Mouse (Mus musculus): ENCODE measurements around the gene Srp54a. TPM values are rescaled to one million over a fixed set of nuclear protein-coding genes. Genes with fewer than 3 reads are reported as not detected.
"Not testable (repeated sequence)": the region's sequence is repeated elsewhere in the genome, so short reads cannot be mapped to it uniquely, and the experiment has no call there.

Gene Srp54a
- polyA plus RNA-seq, 1 experiment from 2014 or later: 210 TPM

GRCm38 (mm10) chr12:55112616-55113015 lies 32.6 kb downstream of the Srp54a start:
- not testable (repeated sequence) for H3K27ac ChIP-seq; ATAC-seq (ENCODE audit: low FRiP score); H3K9ac ChIP-seq; H3K36me3 ChIP-seq (replicated peaks; ENCODE audit: control insufficient read depth, insufficient read depth); H3K27me3 ChIP-seq (ENCODE audit: control insufficient read depth, insufficient read depth, low read length); DNase-seq (ENCODE audit: low spot score); H3K4me3 ChIP-seq (replicated peaks; ENCODE audit: low read length); H3K4me2 ChIP-seq (replicated peaks); H3K4me1 ChIP-seq (replicated peaks; ENCODE audit: control insufficient read depth, insufficient read depth, low read length); H3K9me3 ChIP-seq (ENCODE audit: control insufficient read depth, low read length)
- no CpG with 5 or more reads among the region's 7 CpGs for WGBS

- H3K27ac ChIP-seq; H3K4me1 ChIP-seq (replicated peaks; ENCODE audit: control insufficient read depth, insufficient read depth, low read length); H3K9ac ChIP-seq; DNase-seq (ENCODE audit: low spot score); H3K4me3 ChIP-seq (replicated peaks; ENCODE audit: low read length); H3K4me2 ChIP-seq (replicated peaks); H3K9me3 ChIP-seq (ENCODE audit: control insufficient read depth, low read length); H3K36me3 ChIP-seq (replicated peaks; ENCODE audit: control insufficient read depth, insufficient read depth); H3K27me3 ChIP-seq (ENCODE audit: control insufficient read depth, insufficient read depth, low read length): not testable (repeated sequence)
- WGBS: no CpG with 5 or more reads among the region's 40 CpGs
- peak; percentile 98 for ATAC-seq (ENCODE audit: low FRiP score)
Observed at GRCm38 (mm10) chr12:55124242-55124641, 44.2 kb downstream of the Srp54a start, which contains the start of gene Fam177a. Gene Fam177a (plus strand): TSS chr12:55124469.

- not testable (repeated sequence) for H3K27me3 ChIP-seq (ENCODE audit: control insufficient read depth, insufficient read depth, low read length); H3K4me2 ChIP-seq (replicated peaks); H3K4me1 ChIP-seq (replicated peaks; ENCODE audit: control insufficient read depth, insufficient read depth, low read length); H3K9me3 ChIP-seq (ENCODE audit: control insufficient read depth, low read length); H3K36me3 ChIP-seq (replicated peaks; ENCODE audit: control insufficient read depth, insufficient read depth); H3K9ac ChIP-seq; H3K27ac ChIP-seq; H3K4me3 ChIP-seq (replicated peaks; ENCODE audit: low read length); DNase-seq (ENCODE audit: low spot score)
- peak; percentile 51 for ATAC-seq (ENCODE audit: low FRiP score)
- no CpG with 5 or more reads among the region's 18 CpGs for WGBS
Observed at GRCm38 (mm10) chr12:55124731-55125130, 44.7 kb downstream of the Srp54a start.

GRCm38 (mm10) chr12:55135540-55135939 lies 55.5 kb downstream of the Srp54a start:
- not testable (repeated sequence) for H3K36me3 ChIP-seq (replicated peaks; ENCODE audit: control insufficient read depth, insufficient read depth); H3K4me1 ChIP-seq (replicated peaks; ENCODE audit: control insufficient read depth, insufficient read depth, low read length); H3K4me2 ChIP-seq (replicated peaks); H3K9ac ChIP-seq; DNase-seq (ENCODE audit: low spot score); H3K27me3 ChIP-seq (ENCODE audit: control insufficient read depth, insufficient read depth, low read length); H3K27ac ChIP-seq; ATAC-seq (ENCODE audit: low FRiP score); H3K4me3 ChIP-seq (replicated peaks; ENCODE audit: low read length); H3K9me3 ChIP-seq (ENCODE audit: control insufficient read depth, low read length)
- WGBS: no CpG with 5 or more reads among the region's 6 CpGs

GRCm38 (mm10) chr12:55137859-55138258 lies 57.8 kb downstream of the Srp54a start:
- H3K27me3 ChIP-seq (ENCODE audit: control insufficient read depth, insufficient read depth, low read length); H3K9me3 ChIP-seq (ENCODE audit: control insufficient read depth, low read length); H3K9ac ChIP-seq; H3K4me3 ChIP-seq (replicated peaks; ENCODE audit: low read length); H3K27ac ChIP-seq; H3K4me2 ChIP-seq (replicated peaks); H3K36me3 ChIP-seq (replicated peaks; ENCODE audit: control insufficient read depth, insufficient read depth); DNase-seq (ENCODE audit: low spot score); ATAC-seq (ENCODE audit: low FRiP score); H3K4me1 ChIP-seq (replicated peaks; ENCODE audit: control insufficient read depth, insufficient read depth, low read length): not testable (repeated sequence)
- WGBS: no CpG with 5 or more reads among the region's 6 CpGs

- WGBS: no CpG with 5 or more reads among the region's 57 CpGs
- H3K9me3 ChIP-seq (ENCODE audit: control insufficient read depth, low read length); H3K4me2 ChIP-seq (replicated peaks); H3K9ac ChIP-seq; H3K4me1 ChIP-seq (replicated peaks; ENCODE audit: control insufficient read depth, insufficient read depth, low read length); DNase-seq (ENCODE audit: low spot score); H3K27ac ChIP-seq; H3K27me3 ChIP-seq (ENCODE audit: control insufficient read depth, insufficient read depth, low read length); H3K36me3 ChIP-seq (replicated peaks; ENCODE audit: control insufficient read depth, insufficient read depth): not testable (repeated sequence)
- 0 out of 2 replicates have a peak within 1 kb of the TSS, but pooled peaks have one; percentile 18 for H3K4me3 ChIP-seq (replicated peaks; ENCODE audit: low read length)
- peak; percentile 99 for ATAC-seq (ENCODE audit: low FRiP score)
Observed at GRCm38 (mm10) chr12:55154559-55155448, 74.7 kb downstream of the Srp54a start, which contains the start of gene Srp54b. Gene Srp54b (plus strand): TSS chr12:55155104.

- H3K9ac ChIP-seq; H3K9me3 ChIP-seq (ENCODE audit: control insufficient read depth, low read length); H3K27me3 ChIP-seq (ENCODE audit: control insufficient read depth, insufficient read depth, low read length); H3K27ac ChIP-seq; H3K4me2 ChIP-seq (replicated peaks); DNase-seq (ENCODE audit: low spot score); H3K36me3 ChIP-seq (replicated peaks; ENCODE audit: control insufficient read depth, insufficient read depth); H3K4me1 ChIP-seq (replicated peaks; ENCODE audit: control insufficient read depth, insufficient read depth, low read length): not testable (repeated sequence)
- WGBS: 1% methylated on average over 8 of the region's 24 CpGs
- 0 out of 2 replicates have a peak overlapping the region, but pooled peaks have one; percentile 18 for H3K4me3 ChIP-seq (replicated peaks; ENCODE audit: low read length)
- peak; percentile 59 for ATAC-seq (ENCODE audit: low FRiP score)
Observed at GRCm38 (mm10) chr12:55155449-55155783, 75.4 kb downstream of the Srp54a start.

Other genes starting within 250 kb of the Srp54a start
- gene Cfl2, start 217.4 kb upstream of the Srp54a start, polyA plus RNA-seq (2014; fragmentation: Nextera tagmentation; extraction: Ambion mirVana): 347 and 361 TPM in 2 replicates
- not detected in 2 replicates for gene Gm20403, start 93.7 kb upstream of the Srp54a start, polyA plus RNA-seq (2014; fragmentation: Nextera tagmentation; extraction: Ambion mirVana)
- gene Baz1a, start 65.9 kb upstream of the Srp54a start, polyA plus RNA-seq (2014; fragmentation: Nextera tagmentation; extraction: Ambion mirVana): 4.5 and 6.5 TPM in 2 replicates
- gene 2700097O09Rik, start 152 bp upstream of the Srp54a start, polyA plus RNA-seq (2014; fragmentation: Nextera tagmentation; extraction: Ambion mirVana): 26.6 and 27.5 TPM in 2 replicates
- 57.2 and 63.6 TPM in 2 replicates for gene Fam177a, start 44.2 kb downstream of the Srp54a start, polyA plus RNA-seq (2014; fragmentation: Nextera tagmentation; extraction: Ambion mirVana)
- gene Srp54b, start 74.8 kb downstream of the Srp54a start, polyA plus RNA-seq (2014; fragmentation: Nextera tagmentation; extraction: Ambion mirVana): 70.5 and 73.5 TPM in 2 replicates
- gene 1700047I17Rik2, start 119.3 kb downstream of the Srp54a start, polyA plus RNA-seq (2014; fragmentation: Nextera tagmentation; extraction: Ambion mirVana): not detected in 2 replicates
- gene Srp54c, start 149.9 kb downstream of the Srp54a start, polyA plus RNA-seq (2014; fragmentation: Nextera tagmentation; extraction: Ambion mirVana): 80.3 and 91.3 TPM in 2 replicates
- 7.9 and 10.7 TPM in 2 replicates for gene 1110008L16Rik, start 219.3 kb downstream of the Srp54a start, polyA plus RNA-seq (2014; fragmentation: Nextera tagmentation; extraction: Ambion mirVana)
- 23.4 and 24.2 TPM in 2 replicates for gene Ppp2r3c, start 222.7 kb downstream of the Srp54a start, polyA plus RNA-seq (2014; fragmentation: Nextera tagmentation; extraction: Ambion mirVana)

All from hindbrain, embryonic 14.5 days (tissue).